Mouse (Mus musculus) spleen, postnatal 36 days (tissue): ENCODE results near the gene Ypel5.

Experiments
- DNase-seq, 2 experiments: peaks; one replicate each; pipeline ENCODE4 v3.0.0; 2022; ENCODE audit warnings: low spot score in 2 of 2, mixed read lengths in 1 of 2

The Ypel5 gene

GRCm38 (mm10) chr17:72836158-72837115 is at the start of gene Ypel5:
Gene Ypel5 (plus strand): TSS chr17:72836453.
- peak; percentile 99 to 100 for DNase-seq

GRCm38 (mm10) chr17:72787886-72788436 is 48.3 kb upstream of the Ypel5 start:
- no peak for DNase-seq

GRCm38 (mm10) chr17:72793278-72793677 is 43.0 kb upstream of the Ypel5 start:
- DNase-seq: no peak

- DNase-seq: no peak
Observed at GRCm38 (mm10) chr17:72794660-72795059, 41.6 kb upstream of the Ypel5 start.

- no peak for DNase-seq
Observed at GRCm38 (mm10) chr17:72795392-72796047, 40.7 kb upstream of the Ypel5 start.

GRCm38 (mm10) chr17:72796506-72796905 is 39.7 kb upstream of the Ypel5 start:
- DNase-seq: no peak

GRCm38 (mm10) chr17:72797867-72798266 is 38.4 kb upstream of the Ypel5 start:
- peak; percentile 35 to 41 for DNase-seq

GRCm38 (mm10) chr17:72809942-72810654 is 26.2 kb upstream of the Ypel5 start:
- peak; percentile 12 to 16 for DNase-seq

- peak; percentile 21 to 26 for DNase-seq
Observed at GRCm38 (mm10) chr17:72813419-72814315, 22.6 kb upstream of the Ypel5 start.

- DNase-seq: no peak
Observed at GRCm38 (mm10) chr17:72817574-72817973, 18.7 kb upstream of the Ypel5 start.

GRCm38 (mm10) chr17:72819714-72820113 is 16.5 kb upstream of the Ypel5 start:
- no peak for DNase-seq

GRCm38 (mm10) chr17:72820425-72820824 is 15.8 kb upstream of the Ypel5 start:
- DNase-seq: no peak

- DNase-seq: no peak
Observed at GRCm38 (mm10) chr17:72821923-72822322, 14.3 kb upstream of the Ypel5 start.

- no peak for DNase-seq
Observed at GRCm38 (mm10) chr17:72826916-72827534, 9.2 kb upstream of the Ypel5 start.

GRCm38 (mm10) chr17:72828027-72828678 is 8.1 kb upstream of the Ypel5 start:
- no peak for DNase-seq

- DNase-seq: no peak
Observed at GRCm38 (mm10) chr17:72828687-72829086, 7.6 kb upstream of the Ypel5 start.

GRCm38 (mm10) chr17:72837140-72837712 is 973 bp downstream of the Ypel5 start:
- DNase-seq: peak; percentile 90 to 92

GRCm38 (mm10) chr17:72837824-72838474 is 1.7 kb downstream of the Ypel5 start:
- DNase-seq: no peak

GRCm38 (mm10) chr17:72839000-72839399 is 2.7 kb downstream of the Ypel5 start:
- DNase-seq: peak in 1 of 2 experiments; percentile 13
